ENCODE assay signal across 13 mouse cellular contexts in the genomic region with DNA sequence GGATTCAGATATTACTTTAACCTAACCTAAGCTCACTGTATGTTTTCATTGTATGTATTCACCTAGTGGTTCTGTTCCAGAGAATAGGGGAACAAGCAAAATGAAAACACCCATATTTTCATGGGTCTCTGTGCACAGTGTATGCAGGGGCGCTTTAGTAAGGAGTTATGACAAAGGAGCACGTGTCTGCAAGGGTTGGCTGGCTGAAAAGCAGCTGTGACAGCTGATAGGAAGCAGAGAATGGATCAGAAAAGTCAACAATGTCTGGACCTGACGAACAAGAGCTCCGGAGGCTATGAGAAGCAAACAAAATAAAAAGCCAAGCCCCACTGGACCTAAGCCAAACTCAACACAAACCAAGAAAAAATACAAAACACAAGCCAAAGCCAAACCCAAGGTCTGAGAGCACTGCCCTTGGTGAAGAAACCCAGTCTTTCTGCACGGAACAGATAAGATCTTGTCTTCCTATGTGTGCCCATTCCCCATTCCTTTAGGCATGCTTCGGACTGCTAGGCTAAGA. TPM values are rescaled to one million over a fixed set of nuclear protein-coding genes. Genes with fewer than 3 reads are reported as not detected.
DNase-seq lines count a peak whose midpoint lies in the region; ATAC-seq and TF ChIP-seq lines count a peak whose summit lies in the region.
"Had no signal": no experiment of that assay in that cellular context is flagged by ENCODE, and none has a peak within 500 bp of the region (broad histone marks: within the 10 kb centered on the region; RNA-seq: fewer than 3 reads in every experiment).

No protein-coding gene starts in this region.

- intact Hi-C loops in heart, postnatal 25 days (cut with DNase I), result no loop called here
- intact Hi-C loops in heart, postnatal 14 days (cut with DNase I), result no loop called here

- H3K4me3 ChIP-seq in heart, embryonic 14.5 days (ENCODE audit: control insufficient read depth in 1 of 2, insufficient read depth in 1 of 2, low read depth in 1 of 2, low read length in 2 of 2), result no peak overlapping the region
- H3K4me3 ChIP-seq in stomach, postnatal 0 days (ENCODE audit: low read depth, low read length), result no peak overlapping the region
- H3K4me3 ChIP-seq in forebrain, embryonic 10.5 days, result no peak overlapping the region
- H3K4me3 ChIP-seq: embryonic facial prominence, embryonic 15.5 days; forebrain, embryonic 15.5 days; gastrocnemius, adult 2 months; hindbrain, embryonic 10.5 days; liver, embryonic 13.5 days; megakaryocyte, embryonic 14.5 days had no signal

- no peak for TF ChIP-seq EP300 in stomach, postnatal 0 days (optimal IDR thresholded peaks at IDR 0.05)

- no peak overlapping the region for H3K9ac ChIP-seq in heart, embryonic 14.5 days (ENCODE audit: low read length)
- H3K9ac ChIP-seq in stomach, postnatal 0 days (ENCODE audit: low read length), result no peak overlapping the region
- H3K9ac ChIP-seq: embryonic facial prominence, embryonic 15.5 days; forebrain, embryonic 15.5 days; liver, embryonic 13.5 days had no signal

- H3K27me3 ChIP-seq in heart, embryonic 14.5 days (ENCODE audit: control insufficient read depth, insufficient read depth, low read length), result no peaks in the 10 kb centered on the region
- no peaks in the 10 kb centered on the region for H3K27me3 ChIP-seq in stomach, postnatal 0 days (ENCODE audit: control insufficient read depth, insufficient read depth, low read length)
- no peaks in the 10 kb centered on the region for H3K27me3 ChIP-seq in forebrain, embryonic 10.5 days (ENCODE audit: poor library complexity, severe bottlenecking)
- H3K27me3 ChIP-seq: embryonic facial prominence, embryonic 15.5 days; forebrain, embryonic 15.5 days; liver, embryonic 13.5 days; megakaryocyte, embryonic 14.5 days had no signal

- no peaks in the 10 kb centered on the region for H3K36me3 ChIP-seq in heart, embryonic 14.5 days (ENCODE audit: control insufficient read depth, insufficient read depth, low read length)
- H3K36me3 ChIP-seq in stomach, postnatal 0 days (ENCODE audit: control insufficient read depth, insufficient read depth, low read length), result no peaks in the 10 kb centered on the region
- H3K36me3 ChIP-seq in forebrain, embryonic 10.5 days (replicated peaks), result no peaks in the 10 kb centered on the region
- H3K36me3 ChIP-seq: embryonic facial prominence, embryonic 15.5 days; forebrain, embryonic 15.5 days; hindbrain, embryonic 10.5 days; liver, embryonic 13.5 days had no signal

- H3K27ac ChIP-seq in heart, embryonic 14.5 days (replicated peaks in 1 of 2; ENCODE audit: control insufficient read depth in 1 of 2, insufficient read depth in 1 of 2, low read depth in 2 of 2, low read length in 2 of 2), result no peak overlapping the region
- no peak overlapping the region for H3K27ac ChIP-seq in stomach, postnatal 0 days (replicated peaks)
- no peak overlapping the region for H3K27ac ChIP-seq in forebrain, embryonic 10.5 days
- H3K27ac ChIP-seq: embryonic facial prominence, embryonic 15.5 days; forebrain, embryonic 15.5 days; gastrocnemius, adult 2 months; hindbrain, embryonic 10.5 days; liver, embryonic 13.5 days had no signal

- no peak overlapping the region for H3K4me2 ChIP-seq in heart, embryonic 14.5 days (ENCODE audit: low read length)
- H3K4me2 ChIP-seq in stomach, postnatal 0 days (replicated peaks; ENCODE audit: low read depth), result no peak overlapping the region
- H3K4me2 ChIP-seq: embryonic facial prominence, embryonic 15.5 days; forebrain, embryonic 15.5 days; liver, embryonic 13.5 days had no signal

- DNase-seq in heart, postnatal 25 days (ENCODE audit: low spot score), result no peak
- peak; percentile 16 for DNase-seq in urinary bladder, postnatal 14 days (ENCODE audit: low spot score)
- no peak for DNase-seq in urinary bladder, postnatal 25 days (ENCODE audit: low spot score)
- peak; percentile 2 to 9 for DNase-seq in heart, postnatal 14 days
- DNase-seq in stomach, postnatal 0 days (ENCODE audit: low spot score), result peak; percentile 57
- no peak for DNase-seq in forebrain, embryonic 10.5 days (ENCODE audit: extremely low spot score, low spot score)
- DNase-seq: gastrocnemius, adult 2 months; liver, embryonic 13.5 days had no signal

- H3K4me1 ChIP-seq in heart, embryonic 14.5 days (ENCODE audit: control insufficient read depth in 2 of 2, insufficient read depth in 2 of 2, low read length in 2 of 2), result peaks cover 0 to 5% of the 10 kb centered on the region in 2 experiments; a peak in 2 of 4 replicates
- H3K4me1 ChIP-seq in stomach, postnatal 0 days (replicated peaks; ENCODE audit: control insufficient read depth, insufficient read depth), result no peaks in the 10 kb centered on the region
- H3K4me1 ChIP-seq in forebrain, embryonic 10.5 days, result no peaks in the 10 kb centered on the region
- H3K4me1 ChIP-seq: embryonic facial prominence, embryonic 15.5 days; forebrain, embryonic 15.5 days; hindbrain, embryonic 10.5 days; liver, embryonic 13.5 days; megakaryocyte, embryonic 14.5 days had no signal

- no peak for TF ChIP-seq CTCF in stomach, postnatal 0 days (IDR thresholded peaks at IDR 0.05; ENCODE audit: low read depth)

- ATAC-seq in heart, embryonic 14.5 days (ENCODE audit: insufficient number of reproducible peaks, insufficient read depth, low FRiP score, low read depth), result peak; percentile 50
- peak; percentile 79; the same call in 1 of the 2 replicates for ATAC-seq in stomach, postnatal 0 days (ENCODE audit: low FRiP score, low TSS enrichment)
- ATAC-seq: forebrain, embryonic 15.5 days had no signal

- 36% methylated on average over 6 of the region's 6 CpGs for WGBS in heart, embryonic 14.5 days
- whole genome bisulfite sequencing in stomach, postnatal 0 days, result 28% methylated on average over 6 of the region's 6 CpGs
- 88% methylated on average over 6 of the region's 6 CpGs for WGBS in forebrain, embryonic 10.5 days

- H3K9me3 ChIP-seq in heart, embryonic 14.5 days (ENCODE audit: control insufficient read depth, low read length), result no peaks in the 10 kb centered on the region
- no peaks in the 10 kb centered on the region for H3K9me3 ChIP-seq in stomach, postnatal 0 days (ENCODE audit: control insufficient read depth, low read length)
- no peaks in the 10 kb centered on the region for H3K9me3 ChIP-seq in forebrain, embryonic 10.5 days
- H3K9me3 ChIP-seq: embryonic facial prominence, embryonic 15.5 days; forebrain, embryonic 15.5 days; hindbrain, embryonic 10.5 days; liver, embryonic 13.5 days had no signal

RNA-seq across cellular contexts. Expression of a gene that starts 34.6 kb away (rescaled TPM):
- 2.6 and 3.9 TPM in 2 replicates for polyA plus RNA-seq in heart, embryonic 14.5 days (2014; fragmentation: Nextera tagmentation; extraction: Ambion mirVana)
- 10 to 100 TPM; 29.8 to 30.3 TPM for total RNA-seq in heart, postnatal 25 days (2021)
- total RNA-seq in heart, postnatal 14 days (2021), result 10 to 100 TPM; 15.8 to 16.5 TPM
- polyA plus RNA-seq in stomach, postnatal 0 days (2015; fragmentation: Nextera tagmentation; extraction: Ambion mirVana), result 0.19 and 0.36 TPM in 2 replicates
- 1.4 and 1.6 TPM in 2 replicates for polyA plus RNA-seq in forebrain, embryonic 10.5 days (2016; fragmentation: Nextera tagmentation; extraction: Ambion mirVana)

Comparison
In these comparisons a context has a peak if more than half of its experiments do, and no peak if none do; other contexts are left out.
1. DNase-seq: peak in urinary bladder, postnatal 14 days (single experiment), heart, postnatal 14 days (2 of 2) and stomach, postnatal 0 days (single experiment); none in heart, postnatal 25 days (single experiment), urinary bladder, postnatal 25 days (single experiment) and forebrain, embryonic 10.5 days (single experiment).